Mouse (Mus musculus) liver (tissue): ENCODE measurements around the gene Aplf.
"Not testable (repeated sequence)": the region's sequence is repeated elsewhere in the genome, so short reads cannot be mapped to it uniquely, and the experiment has no call there.

Source experiments
- DNase-seq: peaks from one replicate; pipeline ENCODE4 v3.0.0-alpha.2; 2020; ENCODE audit warnings: mixed read lengths

Gene Aplf

DNA sequence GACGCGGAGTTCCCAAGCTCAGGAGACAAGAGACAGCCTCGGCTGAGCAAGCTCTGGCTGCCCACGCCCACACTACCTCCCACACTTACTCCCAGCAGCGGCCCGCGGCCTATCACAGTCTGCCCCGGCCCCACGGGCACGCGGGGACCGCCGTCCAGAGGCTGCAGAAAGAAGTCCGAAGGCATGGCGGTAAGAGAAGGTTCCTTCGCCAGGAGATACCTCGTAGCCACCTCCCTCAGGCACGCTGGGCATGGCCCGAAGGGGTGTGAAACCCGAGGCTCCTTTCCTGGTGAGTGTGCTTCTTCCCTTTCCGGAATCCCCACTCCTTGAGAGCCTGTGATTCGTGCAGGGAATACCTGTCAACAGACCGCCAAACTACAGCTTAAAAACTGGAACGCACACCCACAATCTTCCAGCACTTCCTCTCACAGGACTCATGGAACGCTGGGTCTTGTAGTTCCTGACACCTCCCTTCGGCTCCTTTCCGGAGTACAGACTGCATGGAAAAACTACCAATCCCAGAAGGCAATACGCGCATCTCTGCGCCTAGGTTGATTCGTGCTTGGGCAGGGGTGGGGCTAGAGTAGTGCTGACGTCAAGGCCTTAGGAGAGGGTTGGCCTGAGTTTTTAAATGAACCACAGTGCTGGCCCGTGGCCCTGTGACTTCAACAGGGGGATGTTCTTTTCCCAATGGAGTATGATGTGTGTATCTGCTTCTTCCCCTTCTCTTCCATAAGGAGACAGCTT, at the start of gene Aplf:
Aplf (minus strand) TSS at position 423 of the 747 bp plus-strand sequence.
- peak; percentile 94 for DNase-seq

DNA sequence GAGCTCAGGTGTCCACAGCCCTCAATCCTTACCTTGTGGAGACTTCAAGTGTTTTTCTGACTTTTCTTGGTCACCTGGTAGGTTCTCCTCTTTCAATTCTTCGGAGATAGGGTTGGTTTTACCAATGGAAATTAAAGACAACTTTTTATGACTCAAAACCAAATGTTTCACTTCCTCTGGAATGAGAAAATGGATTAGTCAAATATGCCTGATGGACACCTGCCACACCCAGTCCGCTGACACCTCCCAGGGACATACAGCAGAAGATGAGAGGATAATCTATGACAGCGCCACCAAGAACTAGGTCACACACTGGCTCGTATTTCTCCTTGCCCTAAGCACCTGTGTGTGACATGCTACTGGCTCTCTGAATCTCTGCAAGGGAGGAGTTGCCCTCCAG, 42.1 kb upstream of the Aplf start:
- DNase-seq = no peak

DNA sequence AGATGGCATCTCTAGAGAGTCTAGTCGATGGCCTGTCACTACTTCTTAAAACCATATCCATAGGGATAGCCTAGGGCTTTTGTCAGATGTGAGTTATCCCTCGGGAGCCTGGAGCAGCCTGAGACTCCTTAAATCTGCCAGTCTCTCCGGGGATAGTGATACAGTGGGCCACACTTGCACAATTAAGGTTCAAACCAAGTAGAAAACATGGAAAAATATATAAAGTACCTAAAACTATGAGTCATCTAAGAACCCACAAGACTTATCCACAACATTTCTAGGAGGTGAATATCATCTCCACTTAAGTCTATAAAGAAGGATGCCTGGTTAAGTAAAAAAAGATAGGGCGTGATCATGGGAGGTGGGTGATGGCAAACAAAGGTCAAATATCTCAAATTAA, 40.3 kb upstream of the Aplf start:
- no peak for DNase-seq

DNA sequence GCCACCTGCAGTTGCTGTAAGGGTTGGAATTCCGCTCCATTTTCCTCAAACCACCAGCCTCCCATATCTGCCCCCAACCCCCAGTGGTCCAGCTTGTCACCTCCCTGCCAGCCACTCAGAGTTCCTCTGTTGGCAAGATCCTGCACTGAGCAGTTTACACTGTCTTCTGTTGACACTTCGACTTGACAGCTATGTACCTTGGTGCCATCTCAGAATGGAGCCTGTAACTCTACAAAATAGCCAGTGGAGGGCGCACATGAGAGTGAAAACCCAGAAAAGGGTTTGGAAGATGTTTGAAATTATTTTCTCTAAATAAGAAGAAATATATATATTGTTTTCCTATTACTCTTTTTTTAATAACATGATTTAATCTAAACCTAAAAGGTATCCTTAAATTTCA, 34.3 kb upstream of the Aplf start:
- DNase-seq = peak; percentile 16

DNA sequence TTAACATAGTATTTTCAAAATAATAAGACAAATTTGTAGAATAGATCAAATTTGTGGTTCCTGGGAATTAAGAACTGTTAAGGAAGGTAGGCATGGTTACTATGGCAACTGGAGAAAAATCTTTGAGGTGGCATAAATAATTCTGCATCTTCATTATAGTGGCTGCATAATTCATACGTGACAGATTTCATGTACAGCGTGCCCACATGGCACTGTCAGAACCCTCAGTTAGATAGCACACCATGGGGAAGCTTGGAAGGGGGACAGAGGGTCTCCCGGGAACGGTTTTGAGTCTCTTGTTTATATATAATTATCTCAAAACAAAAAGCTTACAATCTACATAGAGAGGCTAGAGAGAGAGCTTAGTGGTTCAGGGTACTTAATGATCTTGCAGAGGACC, 24.6 kb upstream of the Aplf start:
- DNase-seq = no peak

DNA sequence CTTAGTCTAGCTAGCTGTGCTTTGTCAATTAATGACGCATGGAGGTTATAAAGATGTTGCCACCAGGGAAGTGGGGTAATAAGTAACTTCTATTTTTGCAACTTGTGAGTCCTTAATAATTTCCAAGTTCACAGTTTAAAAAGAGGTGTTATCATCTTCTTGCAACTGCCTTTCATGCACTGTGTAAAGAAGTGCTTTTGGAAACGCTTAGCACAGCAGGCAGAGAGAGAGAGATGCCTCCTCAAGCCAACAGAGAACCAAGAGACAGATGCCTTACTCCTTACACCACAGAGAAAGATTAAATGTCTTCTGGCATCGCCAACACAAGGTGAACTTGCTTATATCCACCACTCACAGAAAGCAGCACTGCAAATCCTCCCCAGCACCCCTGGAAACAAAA, 24.0 kb upstream of the Aplf start:
- no peak for DNase-seq

DNA sequence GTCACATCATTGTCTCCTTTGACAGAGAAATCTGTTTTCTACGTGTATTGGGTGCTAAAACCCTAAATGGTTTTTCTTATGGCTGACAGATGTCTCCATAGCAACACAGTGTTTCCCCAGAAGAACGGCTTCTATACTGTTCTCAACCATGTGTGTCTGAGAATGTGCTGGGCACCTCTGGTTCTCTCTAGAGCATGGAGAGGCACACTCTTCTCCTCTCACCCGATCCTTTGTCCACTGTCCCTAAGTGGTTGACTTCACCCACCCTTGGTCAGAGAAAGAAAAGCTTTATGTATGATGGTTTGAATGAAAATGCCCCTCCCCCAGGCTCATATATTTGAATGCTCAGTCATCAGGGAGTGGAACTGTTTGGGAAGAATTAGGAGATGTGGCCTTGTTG, 8.4 kb upstream of the Aplf start:
- DNase-seq = no peak

DNA sequence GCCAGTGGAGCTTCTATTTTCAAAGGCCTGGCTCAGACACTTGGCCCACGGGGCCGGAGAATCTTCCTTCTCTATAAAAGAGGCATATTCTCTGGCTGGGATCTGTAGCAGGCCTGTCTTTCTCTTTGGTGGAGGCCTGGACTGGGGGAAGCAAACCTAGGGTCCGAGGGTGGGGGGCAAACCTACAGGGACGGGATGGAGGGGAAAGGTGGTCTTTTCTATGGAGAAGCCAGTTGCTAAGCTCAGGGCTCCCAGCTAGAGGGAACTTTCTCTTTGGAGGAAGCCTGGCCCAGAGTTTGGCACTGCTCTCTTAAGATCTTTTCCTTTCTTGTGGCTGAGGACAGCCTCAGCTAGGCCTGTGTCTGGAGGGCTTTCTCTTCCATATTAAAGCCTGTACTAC, 668 bp upstream of the Aplf start:
- no peak for DNase-seq

DNA sequence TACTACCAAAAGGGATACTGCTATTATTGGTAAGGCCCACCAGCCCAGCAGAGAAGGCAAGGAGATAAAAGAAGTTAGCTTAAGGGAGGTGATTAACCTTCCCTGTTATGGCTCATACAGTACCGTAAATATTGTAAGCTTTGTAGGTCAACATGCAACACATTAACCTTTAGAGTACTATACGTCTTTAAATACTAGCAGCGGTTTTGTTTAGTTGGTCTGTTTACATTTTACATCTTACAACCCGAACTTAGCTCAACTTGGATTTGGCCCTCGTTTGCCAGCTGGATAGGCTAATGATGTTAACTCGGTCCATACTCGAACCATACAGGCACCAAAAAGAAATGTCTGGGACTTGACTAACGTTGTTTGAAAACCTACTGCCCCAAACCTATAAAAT, 640 bp downstream of the Aplf start:
- DNase-seq = no peak

DNA sequence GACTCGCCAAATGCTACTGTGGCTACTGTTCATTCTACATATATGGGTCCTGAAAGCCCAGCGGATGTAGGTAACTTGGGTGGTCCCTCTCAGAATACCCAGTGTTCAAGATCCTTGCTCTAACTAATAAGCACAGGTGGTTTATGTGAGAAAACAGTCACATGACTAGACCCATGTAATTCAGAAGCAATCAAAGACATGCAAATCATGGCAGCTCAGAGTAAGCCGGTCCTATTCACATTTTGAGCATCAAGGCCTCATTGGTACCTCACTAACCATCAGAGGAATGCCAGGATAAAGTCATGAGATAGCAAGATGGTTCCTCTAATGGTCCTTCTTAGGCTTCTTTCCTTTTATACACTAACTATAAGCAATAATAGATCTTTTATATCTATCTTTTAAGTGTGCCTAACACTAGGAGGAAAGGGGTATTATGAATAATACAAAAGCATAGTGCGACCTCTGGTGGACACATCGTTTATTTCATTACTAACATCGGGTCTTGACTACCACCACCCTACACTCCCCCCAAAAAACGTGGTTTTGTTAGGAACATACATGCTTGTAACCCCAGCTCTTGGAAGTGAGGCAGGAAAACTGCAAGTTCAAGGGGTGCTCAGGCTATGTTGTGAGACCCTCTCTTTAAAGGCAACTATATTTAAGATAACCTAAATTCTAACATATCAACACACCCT, 2.0 kb downstream of the Aplf start:
- DNase-seq = peak; percentile 73

DNA sequence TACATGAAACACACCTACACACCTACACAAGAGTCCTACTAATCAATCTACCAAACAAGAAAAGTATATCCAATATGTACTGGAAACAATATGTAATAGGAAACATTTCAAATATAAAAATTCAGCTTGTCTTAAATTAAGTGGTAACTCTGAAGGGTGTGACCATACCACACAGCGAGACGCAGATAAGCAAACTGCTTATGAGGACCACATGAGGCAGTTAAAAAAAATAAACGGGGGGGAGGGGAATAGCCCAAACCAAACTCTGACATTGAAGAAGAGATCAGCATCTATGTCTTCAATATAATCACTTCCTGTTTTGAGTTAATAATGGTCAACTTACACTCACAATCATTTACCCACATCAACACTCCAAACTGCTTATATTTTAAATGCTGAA, 3.3 kb downstream of the Aplf start:
- peak; percentile 43 for DNase-seq

DNA sequence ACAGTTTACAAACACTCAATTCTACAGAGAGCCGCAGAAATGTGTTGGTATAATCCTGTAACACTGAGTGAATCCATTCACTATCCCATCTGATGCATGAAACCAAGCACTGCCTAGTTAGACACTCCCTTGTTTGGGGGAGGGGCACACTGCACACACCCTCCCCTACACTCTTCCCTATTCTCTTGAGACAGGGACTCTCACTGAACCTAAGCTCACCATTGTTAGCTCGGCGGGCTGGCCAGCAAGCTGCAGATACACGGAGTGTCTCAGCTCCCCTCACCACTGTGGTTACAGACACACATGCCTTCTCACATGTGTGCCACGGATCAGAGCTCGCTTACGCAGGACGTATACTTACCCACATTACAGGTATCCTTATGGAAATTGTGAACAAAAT, 4.2 kb downstream of the Aplf start:
- peak; percentile 44 for DNase-seq

DNA sequence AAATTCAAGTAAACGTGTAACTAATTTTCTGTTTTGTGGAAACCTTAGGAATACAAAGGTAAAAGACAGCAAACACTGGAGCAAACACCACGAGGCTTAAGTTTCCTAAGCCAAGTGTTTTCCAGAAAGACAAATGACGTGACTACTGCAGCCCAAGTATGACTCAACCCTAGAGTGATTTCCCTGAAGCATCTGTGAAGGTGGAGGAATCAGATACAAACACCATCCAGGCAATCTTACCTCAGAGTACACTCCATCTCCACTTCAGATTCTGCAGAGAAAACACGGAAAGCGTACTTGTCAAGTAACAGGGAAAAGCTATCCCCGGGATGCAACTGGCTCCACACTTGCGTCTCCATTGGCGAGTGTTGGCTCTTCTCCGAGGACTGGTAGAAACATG, 8.5 kb downstream of the Aplf start:
- DNase-seq = no peak

DNA sequence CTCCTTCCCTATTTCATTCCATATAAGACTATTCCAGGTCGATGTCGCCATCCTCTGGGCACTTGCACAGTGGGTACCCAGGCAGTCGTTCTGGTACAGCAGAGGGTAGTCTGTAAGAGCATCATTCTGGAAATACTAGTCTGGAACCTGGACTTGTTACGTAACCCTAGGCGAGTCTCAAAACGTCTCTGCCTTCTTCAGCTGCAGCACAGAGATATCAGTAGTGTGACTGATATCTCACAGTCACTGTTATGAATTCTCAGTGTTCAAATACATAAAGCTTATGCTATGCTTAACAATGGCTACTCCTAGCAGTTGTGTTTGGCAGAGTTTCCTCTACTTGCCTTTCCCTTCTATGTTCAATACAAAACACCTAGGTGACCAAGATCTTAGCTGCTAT, 9.8 kb downstream of the Aplf start:
- peak; percentile 45 for DNase-seq

DNA sequence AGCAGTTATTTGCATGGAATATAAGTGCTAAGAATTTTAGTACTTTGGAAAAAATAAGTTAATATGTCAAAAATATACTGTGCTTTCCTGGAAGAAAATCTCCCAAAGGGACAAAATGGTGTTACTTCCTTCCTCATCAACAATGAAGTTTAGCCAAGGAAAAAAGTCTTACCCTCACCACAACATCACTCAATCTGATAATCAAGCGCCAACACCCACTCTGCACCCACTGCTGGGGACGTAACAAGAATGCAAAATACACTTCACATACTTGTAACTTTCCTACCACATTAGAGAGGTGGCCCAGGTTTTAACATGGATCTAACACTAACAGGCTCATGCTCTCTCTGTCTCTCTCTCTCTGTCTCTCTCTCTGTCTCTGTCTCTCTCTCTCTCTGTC, 10.3 kb downstream of the Aplf start:
- peak; percentile 37 for DNase-seq

DNA sequence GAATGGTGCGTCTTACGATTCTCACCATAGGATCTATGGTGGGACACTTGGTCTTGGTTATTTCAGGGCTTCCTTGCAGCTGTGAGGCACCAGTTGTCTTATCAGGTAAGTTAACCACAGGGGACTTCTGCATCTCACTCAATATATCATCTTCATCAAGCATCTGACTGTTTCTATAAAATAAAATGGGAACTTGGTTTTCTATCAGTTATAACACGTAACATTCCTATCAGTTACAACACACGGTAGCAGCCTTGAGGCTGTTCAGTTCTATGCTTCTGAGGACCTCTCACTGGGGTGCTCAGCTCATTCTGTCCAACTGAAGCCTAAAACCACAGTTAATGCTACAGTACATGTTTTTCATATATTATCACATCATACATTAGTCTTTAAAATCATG, 13.2 kb downstream of the Aplf start:
- DNase-seq = no peak

DNA sequence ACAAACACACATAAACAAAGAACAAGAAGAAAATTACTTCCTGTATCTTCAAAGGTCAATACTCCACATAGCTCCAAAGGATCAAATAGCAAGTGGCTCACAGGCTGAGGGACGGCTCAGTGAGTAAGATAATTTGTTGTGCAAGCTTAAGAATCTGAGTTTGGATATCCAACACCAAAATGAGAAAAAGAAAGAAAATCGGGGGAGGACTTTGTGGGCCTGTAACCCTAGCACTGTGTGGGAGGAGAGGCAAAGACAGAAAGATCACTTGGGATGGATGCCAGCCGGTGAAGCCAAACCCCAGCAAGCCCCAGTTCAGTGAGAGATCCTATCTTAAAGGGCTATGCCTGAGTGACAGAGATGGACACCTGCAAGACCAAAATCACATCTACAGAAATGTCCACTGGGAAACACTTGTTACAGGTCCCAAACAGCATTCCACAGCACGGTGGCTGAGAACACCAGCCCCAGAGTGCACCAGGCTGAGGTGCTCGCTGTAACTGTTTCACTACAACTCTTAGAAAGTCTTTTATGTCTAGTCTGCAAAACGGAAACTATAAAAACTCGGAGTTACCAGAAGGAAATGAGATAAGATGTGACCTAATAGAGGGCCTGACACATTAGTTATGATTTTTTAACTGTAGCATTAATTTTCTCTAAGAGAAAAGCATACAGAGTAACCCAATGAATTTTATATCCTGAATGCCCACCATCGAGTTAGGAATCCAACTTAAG, 17.9 kb downstream of the Aplf start:
- no peak for DNase-seq

DNA sequence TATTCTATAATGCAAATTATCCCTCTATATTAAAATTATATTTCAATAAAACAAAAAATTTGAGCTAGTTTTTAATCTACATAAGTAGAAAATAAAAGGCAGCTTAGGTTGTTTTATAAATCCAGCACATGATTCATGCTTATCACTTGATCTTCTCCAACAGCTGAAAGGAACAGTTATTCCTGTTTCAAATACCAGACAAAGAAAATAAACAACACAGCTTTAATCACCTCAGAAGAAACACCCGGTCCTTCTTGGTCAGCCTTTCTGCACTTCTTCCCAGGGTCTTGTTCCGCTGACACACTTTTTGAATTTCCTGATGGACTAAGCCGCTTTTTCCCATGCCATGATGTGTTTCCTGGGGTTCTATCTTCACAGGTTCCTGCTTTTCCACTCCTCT, 18.5 kb downstream of the Aplf start:
- DNase-seq = no peak

DNA sequence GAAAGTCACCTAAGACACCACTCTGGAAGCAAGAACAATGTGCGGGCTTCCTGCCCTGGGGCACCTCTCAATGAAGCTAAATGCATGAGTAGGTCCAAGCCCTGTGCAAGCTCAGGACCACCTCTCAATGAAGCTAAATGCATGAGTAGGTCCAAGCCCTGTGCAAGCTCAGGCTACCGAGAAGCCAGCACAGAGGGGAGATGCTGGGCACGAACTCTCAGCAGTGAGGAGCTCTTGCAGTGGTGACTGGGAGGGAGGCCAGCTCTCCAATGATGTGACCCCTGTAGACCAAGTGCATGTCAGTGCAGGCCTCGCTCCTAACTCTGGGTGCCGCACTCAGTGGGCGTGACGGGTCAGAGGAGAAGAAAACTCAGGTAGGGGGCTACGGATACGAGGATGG, 19.3 kb downstream of the Aplf start:
- DNase-seq = no peak

DNA sequence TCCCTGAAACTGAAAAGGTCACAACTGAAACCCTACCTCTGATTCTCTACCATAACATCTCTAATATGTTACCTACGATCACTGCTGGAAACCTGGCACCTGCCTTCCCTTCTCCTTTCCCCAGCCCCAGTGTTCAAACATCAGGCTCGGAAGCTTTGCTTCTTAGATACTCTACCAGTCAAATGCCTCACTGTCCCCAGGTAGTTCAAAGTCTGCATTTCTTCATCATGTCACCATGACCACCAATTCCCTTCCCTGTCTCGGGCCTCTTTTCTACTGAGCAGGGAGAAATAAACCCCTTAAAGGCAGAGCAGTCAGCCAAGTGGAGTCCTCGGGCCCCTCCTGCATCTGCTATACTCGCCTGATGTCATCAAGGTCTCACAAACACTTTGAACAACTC, 20.2 kb downstream of the Aplf start:
- no peak for DNase-seq

DNA sequence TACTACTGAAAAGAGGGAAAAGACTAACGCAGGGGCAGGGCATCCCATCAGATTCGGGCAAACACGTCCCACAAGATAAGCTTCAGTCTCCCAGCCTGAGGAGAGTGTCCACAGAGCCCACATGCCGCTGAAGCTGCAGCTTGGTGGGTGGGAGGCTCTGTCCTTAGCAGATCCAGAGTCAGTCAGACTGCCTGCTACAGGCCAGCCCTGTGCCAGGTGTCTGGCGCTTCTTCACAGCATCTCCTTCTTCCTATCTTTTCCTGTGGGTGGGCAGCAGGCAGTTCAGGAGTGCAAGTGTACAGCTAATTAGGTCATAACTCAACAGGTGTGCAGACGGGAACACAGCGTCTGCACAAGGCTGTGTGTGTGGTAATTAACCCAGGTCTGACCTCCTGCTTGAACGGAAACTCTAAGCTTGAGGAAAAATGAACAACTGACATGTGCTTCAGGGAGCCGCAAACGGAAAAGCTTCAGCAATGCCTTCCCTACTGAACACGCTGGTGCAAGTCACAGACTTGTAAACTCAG, 33.8 kb downstream of the Aplf start:
- DNase-seq = no peak

DNA sequence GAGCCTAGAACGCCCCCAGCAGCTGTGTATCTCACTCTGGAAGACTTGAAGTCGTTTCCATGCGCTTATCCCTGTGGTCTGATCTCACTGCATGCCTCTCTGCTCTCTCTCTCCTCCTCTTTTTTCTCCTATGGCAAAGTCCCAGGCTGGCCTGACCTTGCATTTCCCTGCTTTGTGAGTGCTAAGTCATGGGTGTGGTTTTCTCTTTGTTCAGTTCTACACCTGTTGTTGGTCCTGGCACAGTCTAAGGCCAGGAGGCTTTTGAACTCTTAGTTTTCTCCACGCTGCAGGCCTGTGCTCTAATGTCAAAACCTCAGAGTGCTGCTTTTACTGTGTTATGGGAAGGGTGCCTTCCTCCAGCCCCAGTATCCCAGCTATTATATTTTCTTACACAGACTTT, 39.8 kb downstream of the Aplf start:
- DNase-seq = no peak

DNA sequence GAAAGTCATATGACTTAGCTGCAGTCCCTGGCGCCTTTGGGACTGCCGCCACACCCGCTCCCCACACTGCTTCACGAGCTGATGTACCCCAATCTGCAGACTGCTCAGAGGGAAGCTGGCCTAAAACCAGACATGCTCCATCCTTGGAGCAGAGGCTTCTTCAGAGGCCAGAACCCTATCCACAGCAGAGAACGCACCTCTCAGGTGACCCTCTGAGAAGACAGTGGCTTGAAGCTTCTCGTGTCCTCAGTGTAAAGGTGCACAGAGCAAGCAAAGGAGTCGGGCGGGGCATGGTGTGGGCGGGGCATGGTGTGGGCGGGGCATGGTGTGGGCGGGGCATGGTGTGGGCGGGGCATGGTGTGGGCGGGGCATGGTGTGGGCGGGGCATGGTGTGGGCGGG, 43.1 kb downstream of the Aplf start:
- DNase-seq = not testable (repeated sequence)

DNA sequence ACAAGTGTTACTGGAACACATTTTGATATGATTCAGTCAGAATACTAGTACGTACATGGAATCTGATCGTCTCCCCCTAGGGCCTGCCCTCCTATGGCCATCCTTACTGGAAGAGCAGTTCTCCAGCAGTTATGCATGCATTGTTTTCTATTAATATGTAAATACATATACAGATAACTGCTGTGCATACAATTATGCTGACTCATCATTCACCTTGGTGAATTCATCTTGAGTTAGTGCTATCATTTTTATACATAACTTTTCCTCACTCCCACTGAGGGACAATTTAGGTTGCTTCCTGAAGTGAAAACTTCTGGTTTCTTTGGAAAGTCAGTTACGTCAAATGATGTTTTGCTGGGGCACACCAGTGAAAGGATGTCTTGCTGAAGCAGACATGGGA, 48.8 kb downstream of the Aplf start:
- no peak for DNase-seq
